Mouse (Mus musculus): ENCODE results near the gene Smyd2. TPM values are rescaled to one million over a fixed set of nuclear protein-coding genes. Genes with fewer than 3 reads are reported as not detected.

The Smyd2 gene
- total RNA-seq (2015; ENCODE audit: low replicate concordance) (6.3 and 13.0 TPM in 2 replicates), total RNA-seq (2017; ENCODE audit: low replicate concordance) (8.1 and 9.6 TPM in 2 replicates)

GRCm38 (mm10) chr1:189921818-189922592 is at the start of gene Smyd2:
Smyd2 (minus strand) TSS chr1:189922363.
- ATAC-seq (replicated peaks; ENCODE audit: low FRiP score, poor library complexity, severe bottlenecking), result peak; percentile 49

DNA sequence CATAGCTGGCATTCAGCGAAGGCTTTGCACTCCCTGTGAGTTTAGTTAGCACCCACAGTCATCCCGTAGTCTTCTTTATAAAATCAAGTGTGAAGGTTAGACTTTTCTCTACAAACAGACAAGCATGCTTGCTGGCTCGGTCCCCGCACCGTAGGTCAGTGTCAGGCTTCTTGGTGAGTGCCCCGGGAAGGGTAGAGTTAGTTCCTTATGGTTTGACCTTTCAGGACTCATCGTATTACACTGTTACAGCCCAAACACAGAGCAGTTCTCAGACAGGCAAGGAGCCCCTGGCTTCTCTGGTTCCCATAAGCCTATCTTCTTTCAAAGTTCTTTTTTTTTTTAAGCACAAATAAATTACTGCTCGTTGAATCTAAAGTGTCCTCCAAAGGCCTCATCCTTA is 48.2 kb upstream of the Smyd2 start:
- ATAC-seq (replicated peaks; ENCODE audit: low FRiP score, poor library complexity, severe bottlenecking), result no peak

GRCm38 (mm10) chr1:189968027-189968426 is 45.9 kb upstream of the Smyd2 start:
- no peak for ATAC-seq (replicated peaks; ENCODE audit: low FRiP score, poor library complexity, severe bottlenecking)

DNA sequence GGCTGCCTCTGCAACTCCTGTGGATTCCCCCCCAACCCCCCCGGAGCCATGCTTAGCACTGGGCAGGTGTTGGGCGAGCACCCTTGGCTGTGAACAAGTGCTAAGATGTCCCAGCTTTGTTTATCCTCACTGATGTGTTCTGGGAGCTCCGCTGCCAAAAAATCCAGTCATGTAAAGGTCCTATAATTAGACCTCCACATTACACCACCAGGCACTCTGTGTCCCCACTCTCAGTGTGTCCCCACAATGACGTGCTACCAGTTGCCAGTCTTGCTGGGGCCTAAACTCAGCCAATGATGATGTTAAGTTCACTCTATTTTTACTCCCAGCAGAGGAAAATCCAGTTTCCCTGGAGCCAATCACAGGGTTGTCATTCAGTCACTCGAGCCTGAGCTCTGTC is 38.3 kb upstream of the Smyd2 start:
- no peak for ATAC-seq (replicated peaks; ENCODE audit: low FRiP score, poor library complexity, severe bottlenecking)

GRCm38 (mm10) chr1:189959802-189960201 is 37.6 kb upstream of the Smyd2 start:
- no peak for ATAC-seq (replicated peaks; ENCODE audit: low FRiP score, poor library complexity, severe bottlenecking)

GRCm38 (mm10) chr1:189951861-189952260 is 29.7 kb upstream of the Smyd2 start:
- ATAC-seq (replicated peaks; ENCODE audit: low FRiP score, poor library complexity, severe bottlenecking), result no peak

GRCm38 (mm10) chr1:189947411-189947810 is 25.2 kb upstream of the Smyd2 start:
- no peak for ATAC-seq (replicated peaks; ENCODE audit: low FRiP score, poor library complexity, severe bottlenecking)

DNA sequence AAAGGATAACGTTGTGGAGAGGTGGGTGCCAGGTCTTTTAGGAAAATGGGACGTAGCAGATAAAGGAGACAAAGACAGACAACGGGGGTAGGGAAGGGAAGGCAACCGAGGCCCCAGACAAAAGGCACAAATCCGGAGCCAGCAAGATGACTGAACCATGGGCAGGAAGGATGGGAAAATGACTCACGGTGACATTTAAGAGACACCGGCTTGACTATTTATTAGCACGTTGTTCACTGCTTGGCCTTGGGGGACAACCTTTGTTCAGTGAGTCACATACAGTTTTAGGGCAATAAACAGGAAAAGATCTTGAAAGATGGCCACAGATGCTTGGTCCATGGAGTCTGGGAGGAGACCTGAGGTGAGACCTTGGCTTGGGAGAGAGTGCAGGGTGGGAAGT is 24.0 kb upstream of the Smyd2 start:
- ATAC-seq (replicated peaks; ENCODE audit: low FRiP score, poor library complexity, severe bottlenecking), result no peak

- no peak for ATAC-seq (replicated peaks; ENCODE audit: low FRiP score, poor library complexity, severe bottlenecking)
Observed at GRCm38 (mm10) chr1:189941786-189942185, 19.6 kb upstream of the Smyd2 start.

- no peak for ATAC-seq (replicated peaks; ENCODE audit: low FRiP score, poor library complexity, severe bottlenecking)
Observed at GRCm38 (mm10) chr1:189936436-189937105, 14.4 kb upstream of the Smyd2 start.

DNA sequence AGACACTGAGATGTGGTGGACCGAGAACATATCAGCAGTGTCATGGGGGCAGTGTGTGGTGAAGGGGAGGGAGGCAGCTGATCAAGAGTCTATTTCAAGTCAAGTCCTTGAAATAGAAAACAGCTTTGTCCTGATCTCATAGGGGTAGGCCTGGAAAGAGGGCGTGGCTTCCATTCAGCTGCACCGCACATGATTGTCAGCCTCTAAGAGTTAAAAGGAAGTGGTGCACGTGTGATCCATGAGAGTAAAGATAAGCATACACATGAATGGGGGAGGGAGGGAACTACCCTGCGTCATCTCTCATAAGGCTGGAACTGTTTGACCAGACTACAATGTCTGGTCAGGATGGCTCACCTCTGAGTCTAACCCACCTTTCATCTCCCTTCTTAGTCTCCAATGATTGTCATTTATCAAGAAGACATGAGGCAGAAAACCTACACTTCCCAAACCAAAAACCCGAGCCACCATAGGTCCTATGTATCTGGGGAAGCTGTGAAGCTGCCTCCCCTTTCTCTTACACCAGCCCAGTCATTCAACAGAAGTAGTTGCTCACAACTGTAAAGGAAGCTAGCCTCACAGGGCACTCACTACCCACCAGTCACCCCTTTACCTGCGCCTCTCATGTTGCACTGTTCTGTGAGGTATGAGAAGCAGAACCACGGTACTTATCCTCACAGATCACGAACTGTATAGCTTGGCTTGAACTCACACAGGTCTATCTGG is 11.5 kb upstream of the Smyd2 start:
- ATAC-seq (replicated peaks; ENCODE audit: low FRiP score, poor library complexity, severe bottlenecking), result no peak

GRCm38 (mm10) chr1:189932976-189933375 is 10.8 kb upstream of the Smyd2 start:
- no peak for ATAC-seq (replicated peaks; ENCODE audit: low FRiP score, poor library complexity, severe bottlenecking)

- ATAC-seq (replicated peaks; ENCODE audit: low FRiP score, poor library complexity, severe bottlenecking), result no peak
Observed at GRCm38 (mm10) chr1:189932190-189932589, 10.0 kb upstream of the Smyd2 start.

DNA sequence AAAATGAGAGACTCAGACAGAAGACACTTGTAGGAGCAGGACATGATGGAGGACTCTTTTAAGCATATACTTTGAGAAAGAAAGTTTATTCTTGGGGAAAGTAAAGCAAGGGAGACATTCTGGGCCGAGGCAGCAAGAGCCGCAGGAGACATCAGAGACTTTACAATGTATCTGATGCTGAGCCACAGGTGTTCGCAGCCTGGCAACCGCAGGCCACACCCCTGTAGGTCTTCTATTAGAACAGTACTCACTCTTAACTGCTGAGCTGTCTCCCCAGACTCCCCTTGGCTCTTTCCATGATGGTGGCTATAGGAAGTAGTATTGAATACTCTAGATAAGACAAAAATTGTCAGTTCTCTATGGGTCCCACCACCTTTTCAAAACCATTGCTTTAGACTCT is 7.7 kb upstream of the Smyd2 start:
- no peak for ATAC-seq (replicated peaks; ENCODE audit: low FRiP score, poor library complexity, severe bottlenecking)

DNA sequence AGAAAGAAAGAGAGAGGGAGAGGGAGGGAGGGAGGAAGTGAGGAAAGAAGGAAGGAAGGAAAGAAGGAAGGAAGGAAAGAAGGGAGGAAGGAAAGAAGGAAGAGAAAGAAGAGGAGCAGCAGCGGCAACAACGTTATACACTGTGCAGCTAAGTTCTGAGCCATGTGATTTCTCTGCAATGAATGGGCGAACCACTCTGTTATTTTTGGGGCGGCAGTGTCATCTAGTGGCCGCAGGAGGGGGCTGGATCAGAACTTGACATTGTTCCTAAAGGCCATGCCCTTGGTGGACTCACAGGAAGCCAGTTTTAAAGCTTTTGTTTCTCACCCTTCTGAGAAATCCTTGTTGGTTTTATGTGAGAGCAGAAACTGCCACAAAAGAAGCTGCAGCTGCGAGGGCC is 5.5 kb upstream of the Smyd2 start:
- ATAC-seq (replicated peaks; ENCODE audit: low FRiP score, poor library complexity, severe bottlenecking), result no peak

DNA sequence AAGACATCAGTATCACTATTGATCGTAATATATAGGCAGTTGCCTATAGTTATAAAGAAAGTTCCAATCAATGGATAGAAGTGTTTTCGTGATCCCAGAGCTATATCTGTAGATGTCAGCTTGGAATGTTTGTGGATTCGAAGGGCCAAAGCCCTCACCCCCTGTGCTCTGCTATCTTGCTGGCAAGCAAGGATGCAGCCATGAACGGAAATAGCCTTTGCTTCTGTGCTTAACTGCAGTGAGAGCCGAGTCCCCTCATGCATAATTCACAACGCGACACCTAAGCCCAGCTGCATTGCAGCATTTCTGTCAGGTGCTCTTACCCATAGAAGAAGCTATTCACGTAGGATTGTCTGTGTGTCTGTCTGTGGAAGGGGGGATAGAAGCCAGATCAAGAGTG is 4.1 kb upstream of the Smyd2 start:
- no peak for ATAC-seq (replicated peaks; ENCODE audit: low FRiP score, poor library complexity, severe bottlenecking)

DNA sequence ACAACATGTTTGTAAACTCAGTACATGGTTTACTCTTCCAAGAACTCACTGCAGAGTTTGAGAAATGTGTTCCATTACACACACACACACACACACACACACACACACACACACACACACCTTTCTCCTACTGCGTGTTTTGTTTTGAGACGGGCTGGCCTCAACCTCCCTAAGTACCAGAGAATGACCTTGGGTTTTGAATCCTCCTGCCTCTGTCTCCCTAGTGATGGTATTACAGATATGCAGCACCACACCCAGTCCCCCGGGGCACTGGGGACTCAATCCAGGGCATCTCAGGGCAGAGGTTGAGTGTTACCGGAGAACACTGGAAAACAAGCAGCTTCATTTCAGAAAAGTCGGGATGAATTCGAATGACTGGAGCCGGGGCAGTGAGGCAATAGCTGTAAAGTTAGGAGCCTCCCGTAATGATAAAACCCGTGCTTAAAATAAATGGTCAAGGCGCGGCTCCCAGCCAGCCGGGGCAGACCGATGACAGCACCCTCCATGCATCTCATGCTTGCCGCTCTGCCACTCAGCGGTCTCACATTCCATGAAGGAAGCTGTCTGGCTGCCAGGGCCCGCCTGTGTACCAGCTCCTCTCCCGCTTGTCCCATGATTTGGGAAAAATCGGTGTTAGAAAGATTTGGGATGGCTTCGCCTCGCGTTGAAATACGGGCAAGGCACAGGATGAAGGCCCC is 1.9 kb upstream of the Smyd2 start:
- no peak for ATAC-seq (replicated peaks; ENCODE audit: low FRiP score, poor library complexity, severe bottlenecking)

DNA sequence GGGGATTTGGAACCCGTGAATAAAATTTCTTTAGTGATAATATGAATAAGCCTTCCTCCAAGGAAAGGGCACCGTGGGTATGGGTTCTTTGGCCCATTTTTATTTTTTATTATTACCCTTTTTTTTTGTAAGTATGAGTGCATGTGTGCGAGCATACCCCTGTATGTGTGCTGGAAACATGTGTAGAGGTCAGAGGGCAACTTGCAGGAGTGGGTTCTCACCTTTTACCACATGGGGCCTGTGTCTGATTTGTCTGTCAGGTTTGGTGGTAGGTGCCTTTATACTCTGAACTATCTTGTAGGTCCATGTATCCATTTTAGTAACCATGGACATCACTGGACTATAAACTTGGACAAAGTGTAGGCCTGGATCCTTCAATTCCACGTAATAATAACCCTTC is 994 bp upstream of the Smyd2 start:
- no peak for ATAC-seq (replicated peaks; ENCODE audit: low FRiP score, poor library complexity, severe bottlenecking)

DNA sequence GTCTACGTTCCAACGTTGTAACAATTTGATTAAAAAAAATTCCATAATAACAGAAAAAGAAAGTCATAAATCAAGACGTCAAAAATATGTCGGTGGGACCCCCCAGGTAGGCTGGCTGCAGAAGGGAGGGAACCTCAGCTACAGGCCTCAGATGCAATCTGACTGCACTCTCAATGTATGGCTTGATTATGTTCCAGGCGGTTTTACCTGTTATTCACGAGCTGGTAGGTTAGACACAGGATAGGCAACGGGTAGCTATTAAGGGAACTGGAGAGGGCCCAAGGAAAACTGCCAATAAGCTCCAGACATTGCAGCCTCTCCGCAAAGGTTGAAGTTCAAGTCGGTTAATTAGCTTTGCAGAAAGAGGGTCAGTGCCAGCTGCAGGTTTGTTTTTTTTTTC is 558 bp upstream of the Smyd2 start:
- no peak for ATAC-seq (replicated peaks; ENCODE audit: low FRiP score, poor library complexity, severe bottlenecking)

DNA sequence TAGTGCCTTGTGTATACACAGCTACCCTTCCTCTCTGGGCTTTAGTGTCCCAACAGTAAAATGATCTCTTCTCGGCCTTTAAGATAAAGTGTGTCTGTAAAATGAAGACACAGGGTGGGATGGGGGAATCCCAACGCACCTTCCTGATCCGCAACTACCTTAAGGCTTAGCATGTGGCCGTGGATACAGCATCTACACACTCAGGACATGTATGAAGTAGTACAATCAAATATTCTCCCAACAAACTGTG is 670 bp downstream of the Smyd2 start:
- ATAC-seq (replicated peaks; ENCODE audit: low FRiP score, poor library complexity, severe bottlenecking), result no peak

All from erythroid progenitor cell, adult 5-6 weeks (primary cell).